Mouse (Mus musculus) stomach, embryonic 16.5 days (tissue): ENCODE results near the gene Kcng3. TPM values are rescaled to one million over a fixed set of nuclear protein-coding genes. Genes with fewer than 3 reads are reported as not detected.
A peak's percentile ranks its signal among the peaks of the same experiment; 100 is the strongest.

ENCODE experiments used
- ATAC-seq: fragments of 200-750 bp; cut with Nextera tagmentation; 2 replicates; pipeline ENCODE4 v1.8.0; 2017; ENCODE audit warnings: moderate number of reproducible peaks, moderate TSS enrichment; ENCODE audit not compliant: insufficient read depth, low FRiP score
- H3K27ac ChIP-seq: fragments of 300-500 bp; sonication (generic); 2 replicates; pipeline ENCODE4 v1.5.1; 2014; ENCODE audit warnings: low read length
- H3K27me3 ChIP-seq: fragments of 300-500 bp; sonication (generic); 2 replicates; pipeline ENCODE4 v1.6.1; 2014; ENCODE audit warnings: low read length, control low read depth, mixed read lengths; ENCODE audit not compliant: control insufficient read depth, insufficient read depth
- H3K36me3 ChIP-seq: fragments of 300-500 bp; sonication (generic); 2 replicates; pipeline ENCODE4 v1.6.1; 2014; ENCODE audit warnings: low read length; ENCODE audit not compliant: control insufficient read depth, insufficient read depth
- H3K4me1 ChIP-seq: fragments of 300-500 bp; sonication (generic); 2 replicates; pipeline ENCODE4 v1.6.1; 2014; ENCODE audit warnings: low read length, control low read depth, mixed read lengths; ENCODE audit not compliant: control insufficient read depth, insufficient read depth
- H3K4me2 ChIP-seq: fragments of 300-500 bp; sonication (generic); 2 replicates; pipeline ENCODE4 v1.6.1; 2014; ENCODE audit warnings: low read depth, low read length, mixed read lengths
- H3K4me3 ChIP-seq: fragments of 300-500 bp; sonication (generic); replicated peaks from 2 replicates; pipeline ENCODE4 v1.5.1; 2014; ENCODE audit warnings: mild to moderate bottlenecking, low read length
- H3K9ac ChIP-seq: fragments of 300-500 bp; sonication (generic); 2 replicates; pipeline ENCODE4 v1.6.1; 2014; ENCODE audit warnings: low read length
- H3K9me3 ChIP-seq: fragments of 300-500 bp; sonication (generic); replicated peaks from 2 replicates; pipeline ENCODE4 v1.6.1; 2016; ENCODE audit warnings: low read length, control low read depth; ENCODE audit not compliant: control insufficient read depth
- whole genome bisulfite sequencing: fragments of 180-500 bp; shearing (Covaris S2); extraction: QIAGEN DNeasy Blood & Tissue Kit; methylation state at CpG from one replicate; pipeline ENCODE4 v1.1.7; 2014; 5-methylcytosine and 5-hydroxymethylcytosine counted together
- polyA plus RNA-seq: library from polyadenylated mRNA; unstranded; fragments of >200 nt; fragmentation: Nextera tagmentation; extraction: Ambion mirVana; gene quantifications from 2 replicates; pipeline ENCODE4 v1.2.1, GENCODE M21; 2015

The Kcng3 gene
- polyA plus RNA-seq, 1 experiment from 2014 or later: not detected

DNA sequence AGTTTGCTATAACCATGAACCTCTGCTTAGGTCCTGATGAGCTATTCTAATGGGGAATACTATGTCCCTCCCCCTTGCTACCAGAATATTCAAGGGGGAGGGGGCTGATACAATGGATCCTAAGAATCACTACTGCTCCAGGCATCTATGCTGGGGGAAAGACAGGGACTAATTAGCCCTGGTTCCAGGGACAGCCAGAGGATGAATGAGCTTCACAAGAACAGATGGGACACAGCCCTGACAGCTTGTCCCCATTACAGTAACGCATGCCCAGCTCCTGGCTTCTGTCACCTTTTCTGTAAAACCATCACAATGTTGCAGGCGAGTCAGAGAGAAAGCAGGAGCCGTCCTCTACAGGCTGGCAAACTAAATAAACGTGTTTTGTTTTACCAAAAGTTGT is 66.2 kb downstream of the Kcng3 start:
- no peaks in the 10 kb centered on the region for H3K36me3 ChIP-seq
- no peaks in the 10 kb centered on the region for H3K4me1 ChIP-seq
- H3K27me3 ChIP-seq: no peaks in the 10 kb centered on the region
- H3K9ac ChIP-seq: no peak overlapping the region
- no peak for ATAC-seq
- no peak overlapping the region for H3K4me3 ChIP-seq
- H3K4me2 ChIP-seq: no peak overlapping the region
- no peak overlapping the region for H3K27ac ChIP-seq
- no peaks in the 10 kb centered on the region for H3K9me3 ChIP-seq
- WGBS: 50% methylated on average over 4 of the region's 4 CpGs

GRCm38 (mm10) chr17:83564119-83564820 is 67.4 kb downstream of the Kcng3 start:
- no peak for ATAC-seq
- H3K4me1 ChIP-seq: no peaks in the 10 kb centered on the region
- WGBS: 47% methylated on average over 12 of the region's 12 CpGs
- no peak overlapping the region for H3K9ac ChIP-seq
- 0 out of 2 replicates have a peak overlapping the region, but pooled peaks have one; percentile 13 for H3K4me2 ChIP-seq
- H3K9me3 ChIP-seq: no peaks in the 10 kb centered on the region
- no peaks in the 10 kb centered on the region for H3K27me3 ChIP-seq
- no peak overlapping the region for H3K4me3 ChIP-seq
- no peak overlapping the region for H3K27ac ChIP-seq
- no peaks in the 10 kb centered on the region for H3K36me3 ChIP-seq

DNA sequence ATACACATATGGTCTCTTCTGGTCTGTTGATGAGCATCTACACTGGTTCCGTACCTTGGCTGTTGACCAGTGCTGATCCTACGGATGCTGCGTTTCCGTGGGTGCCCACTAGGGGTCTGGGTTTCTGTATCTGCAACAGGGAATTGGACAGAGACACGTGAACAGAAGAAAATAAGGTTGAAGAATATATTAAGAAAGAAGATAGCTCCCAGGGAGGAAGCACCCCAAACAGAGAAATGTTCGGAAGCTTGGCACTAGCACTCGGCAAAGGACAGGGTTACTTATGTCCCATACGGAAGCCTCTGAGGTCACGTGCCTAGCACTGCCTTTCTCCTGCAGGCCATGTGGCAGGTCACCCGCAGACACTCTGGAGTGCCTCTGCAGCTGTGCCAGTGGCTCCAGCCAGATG is 68.0 kb downstream of the Kcng3 start:
- Histone ChIP-seq H3K4me2 (0 out of 2 replicates have a peak overlapping the region, but pooled peaks have one; percentile 13), H3K9ac (no peak overlapping the region), H3K4me3 (no peak overlapping the region), H3K9me3 (no peaks in the 10 kb centered on the region), H3K4me1 (no peaks in the 10 kb centered on the region), H3K27me3 (no peaks in the 10 kb centered on the region), H3K27ac (no peak overlapping the region), H3K36me3 (no peaks in the 10 kb centered on the region)
- 43% methylated on average over 10 of the region's 10 CpGs for WGBS
- ATAC-seq: 0 out of 2 replicates have a peak, but pooled peaks have one; percentile 53

- Histone ChIP-seq H3K36me3 (no peaks in the 10 kb centered on the region), H3K27ac (no peak overlapping the region), H3K4me3 (no peak overlapping the region), H3K9ac (no peak overlapping the region), H3K4me2 (no peak overlapping the region), H3K4me1 (no peaks in the 10 kb centered on the region), H3K27me3 (no peaks in the 10 kb centered on the region), H3K9me3 (no peaks in the 10 kb centered on the region)
- 86% methylated on average over 5 of the region's 5 CpGs for WGBS
- ATAC-seq: no peak
Measured at GRCm38 (mm10) chr17:83562153-83563010, 69.3 kb downstream of the Kcng3 start.

GRCm38 (mm10) chr17:83559081-83559480 is 72.6 kb downstream of the Kcng3 start:
- Histone ChIP-seq H3K4me2 (no peak overlapping the region), H3K27me3 (no peaks in the 10 kb centered on the region), H3K27ac (no peak overlapping the region), H3K9ac (no peak overlapping the region), H3K4me3 (no peak overlapping the region), H3K4me1 (no peaks in the 10 kb centered on the region), H3K9me3 (no peaks in the 10 kb centered on the region), H3K36me3 (no peaks in the 10 kb centered on the region)
- no peak for ATAC-seq
- 71% methylated on average over 8 of the region's 8 CpGs for WGBS

DNA sequence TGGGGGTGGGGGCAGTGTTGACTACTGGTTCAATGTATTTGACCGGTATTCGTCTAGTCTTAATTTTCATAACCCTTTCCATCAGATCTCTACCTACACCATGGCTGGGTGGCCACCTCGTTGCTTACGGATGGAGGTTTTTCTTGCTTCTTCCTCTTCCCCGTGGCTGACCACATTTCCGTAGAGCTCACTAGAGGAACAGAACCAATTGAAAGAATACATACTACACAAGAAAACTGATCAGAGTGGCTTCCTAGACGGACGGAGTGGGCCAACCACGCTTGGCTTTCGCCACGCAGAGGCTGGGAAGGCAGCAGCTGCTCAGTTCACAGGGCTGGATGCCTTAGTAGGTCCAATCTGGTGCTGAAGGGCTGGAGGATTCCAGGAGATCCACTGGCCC is 75.9 kb downstream of the Kcng3 start:
- no peak overlapping the region for H3K4me3 ChIP-seq
- WGBS: 90% methylated on average over 11 of the region's 11 CpGs
- H3K9ac ChIP-seq: no peak overlapping the region
- no peaks in the 10 kb centered on the region for H3K4me1 ChIP-seq
- ATAC-seq: no peak
- no peak overlapping the region for H3K27ac ChIP-seq
- no peaks in the 10 kb centered on the region for H3K27me3 ChIP-seq
- H3K4me2 ChIP-seq: no peak overlapping the region
- H3K9me3 ChIP-seq: no peaks in the 10 kb centered on the region
- H3K36me3 ChIP-seq: no peaks in the 10 kb centered on the region

- Histone ChIP-seq H3K4me1 (no peaks in the 10 kb centered on the region), H3K4me3 (no peak overlapping the region), H3K9ac (no peak overlapping the region), H3K36me3 (no peaks in the 10 kb centered on the region), H3K4me2 (no peak overlapping the region), H3K9me3 (no peaks in the 10 kb centered on the region), H3K27me3 (no peaks in the 10 kb centered on the region), H3K27ac (no peak overlapping the region)
- WGBS: 84% methylated on average over 7 of the region's 7 CpGs
- ATAC-seq: no peak
Measured at GRCm38 (mm10) chr17:83554997-83555396, 76.7 kb downstream of the Kcng3 start.

DNA sequence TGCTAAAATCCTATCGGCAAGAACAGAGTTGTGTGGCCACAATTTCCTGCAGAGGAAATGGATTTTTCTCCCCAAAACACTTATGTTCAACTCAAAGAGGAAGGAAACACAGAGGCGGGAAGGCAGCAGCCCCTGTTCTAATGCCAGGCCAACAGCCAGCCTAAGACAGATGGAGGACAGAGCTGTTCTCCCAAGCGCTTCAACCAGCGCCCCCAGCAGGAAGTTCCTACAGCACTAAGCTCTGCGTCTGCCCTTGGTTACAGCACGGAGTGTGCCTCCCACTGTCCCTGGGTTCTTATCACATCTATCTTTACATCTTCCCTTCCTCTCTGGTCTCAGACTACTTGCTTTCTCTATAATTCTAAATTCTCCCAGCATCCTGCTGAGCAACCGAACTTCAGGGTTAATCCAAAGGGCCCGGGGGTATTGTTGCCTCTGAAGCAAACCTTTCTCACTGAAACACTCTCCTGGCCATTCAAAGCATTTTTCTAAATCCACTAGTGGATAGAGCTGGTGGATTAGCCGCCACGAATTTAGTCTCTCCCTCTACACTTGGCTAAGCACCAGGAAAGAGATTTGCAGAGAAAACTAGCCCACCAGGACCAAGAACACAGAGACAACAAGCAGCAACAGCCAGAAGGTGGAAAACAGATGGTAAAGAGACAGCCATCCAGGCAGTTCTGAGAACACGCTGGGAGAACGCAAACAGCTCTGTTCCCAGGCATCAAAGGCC is 83.0 kb downstream of the Kcng3 start:
- H3K4me3 ChIP-seq: no peak overlapping the region
- H3K27me3 ChIP-seq: peaks cover 9% of the 10 kb centered on the region; the same call in 1 of the 2 replicates
- no peak for ATAC-seq
- no peak overlapping the region for H3K9ac ChIP-seq
- H3K27ac ChIP-seq: no peak overlapping the region
- WGBS: 43% methylated on average over 12 of the region's 12 CpGs
- no peak overlapping the region for H3K4me2 ChIP-seq
- 0 out of 2 replicates have a peak, but pooled peaks cover 5% of the 10 kb centered on the region for H3K4me1 ChIP-seq
- no peaks in the 10 kb centered on the region for H3K9me3 ChIP-seq
- H3K36me3 ChIP-seq: no peaks in the 10 kb centered on the region
